Mouse (Mus musculus): ENCODE measurements around the gene Arid1b. TPM values are rescaled to one million over a fixed set of nuclear protein-coding genes. Genes with fewer than 3 reads are reported as not detected.

Arid1b gene
- polyA plus RNA-seq, 2 experiments from 2014 or later: 12.5 to 16.0 TPM

DNA sequence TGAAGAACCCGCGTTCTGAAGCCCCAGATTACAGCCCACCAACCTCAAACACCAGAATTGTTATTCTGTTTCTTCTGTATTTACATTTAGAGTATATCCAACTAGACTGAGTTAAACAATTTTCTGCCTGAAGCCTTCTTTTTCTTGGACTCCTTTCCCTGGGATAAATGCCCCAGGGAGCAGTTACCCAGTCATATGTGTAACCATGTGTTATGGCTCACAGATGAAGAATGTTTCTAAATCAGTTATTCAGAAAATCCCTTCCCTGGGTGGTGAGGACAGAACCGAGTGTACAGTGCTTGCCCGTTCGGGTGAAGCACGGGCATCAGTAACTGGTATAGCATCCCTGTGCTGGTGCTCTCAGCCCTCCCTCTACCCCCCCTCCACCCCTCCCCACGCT, 332.6 kb downstream of the Arid1b start:
- no peak for ATAC-seq

GRCm38 (mm10) chr17:5327480-5328180, 333.5 kb downstream of the Arid1b start:
- no peak for ATAC-seq

DNA sequence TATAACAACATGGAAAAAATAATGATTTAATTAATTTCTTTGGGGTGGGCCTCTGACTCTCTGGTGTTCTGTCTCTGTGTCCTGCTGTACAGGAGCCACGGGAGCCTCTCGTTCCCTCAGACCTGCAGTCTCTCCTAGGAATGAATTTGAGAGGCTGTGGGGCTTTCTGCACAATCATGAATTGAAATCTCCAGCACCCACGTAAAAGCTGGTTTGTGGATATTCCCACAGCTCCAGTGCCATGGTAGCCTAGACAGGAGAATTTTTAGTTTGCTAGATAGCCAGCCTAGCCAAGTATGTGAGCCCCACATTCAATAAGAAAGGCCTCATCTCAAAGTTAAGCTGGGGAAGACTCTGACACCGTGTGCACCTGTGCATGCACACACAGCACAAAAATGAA, 335.3 kb downstream of the Arid1b start:
- no peak for ATAC-seq

DNA sequence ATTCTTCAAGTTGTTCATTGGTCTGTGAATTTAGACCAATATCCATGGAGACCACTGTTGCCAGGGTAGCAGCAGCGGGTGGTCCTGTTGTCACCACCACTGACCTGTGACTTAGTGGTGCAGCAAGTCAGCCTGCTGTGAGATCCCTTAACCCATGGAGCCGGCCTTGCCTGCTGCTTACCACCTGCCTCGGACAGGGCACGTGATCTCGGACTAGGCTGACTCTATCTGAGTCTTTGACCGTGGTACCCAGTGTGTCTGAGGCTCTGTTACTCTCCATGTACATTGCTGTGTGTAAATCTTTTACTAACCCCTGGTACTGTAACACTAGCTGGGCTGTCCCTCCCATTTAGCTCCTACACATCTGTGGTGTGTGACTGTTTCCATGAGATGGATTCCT, 335.9 kb downstream of the Arid1b start:
- no peak for ATAC-seq

- no peak for ATAC-seq
Measured at GRCm38 (mm10) chr17:5330644-5331043, 336.5 kb downstream of the Arid1b start.

- no peak for ATAC-seq
Measured at GRCm38 (mm10) chr17:5331387-5331786, 337.3 kb downstream of the Arid1b start.

DNA sequence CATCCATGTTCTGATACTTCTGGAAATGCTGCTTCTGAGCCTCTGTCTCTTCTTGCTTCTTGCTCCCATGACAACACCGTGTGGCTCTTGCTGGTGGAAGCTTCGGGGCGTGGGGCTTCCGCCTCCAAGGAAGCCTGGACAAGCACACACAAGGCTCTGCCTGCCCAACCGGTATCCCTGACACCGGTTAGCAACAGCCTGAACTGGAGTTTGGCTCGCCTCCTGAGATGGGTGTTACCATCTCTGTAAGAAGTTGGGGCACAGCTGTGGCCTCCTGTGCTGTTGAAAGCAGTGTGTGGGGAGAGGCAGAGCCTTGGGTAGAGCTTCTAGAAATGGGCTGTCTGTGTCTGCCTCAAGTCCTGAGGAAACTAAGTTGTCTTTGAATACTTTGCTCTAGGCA, 340.4 kb downstream of the Arid1b start:
- ATAC-seq: no peak

DNA sequence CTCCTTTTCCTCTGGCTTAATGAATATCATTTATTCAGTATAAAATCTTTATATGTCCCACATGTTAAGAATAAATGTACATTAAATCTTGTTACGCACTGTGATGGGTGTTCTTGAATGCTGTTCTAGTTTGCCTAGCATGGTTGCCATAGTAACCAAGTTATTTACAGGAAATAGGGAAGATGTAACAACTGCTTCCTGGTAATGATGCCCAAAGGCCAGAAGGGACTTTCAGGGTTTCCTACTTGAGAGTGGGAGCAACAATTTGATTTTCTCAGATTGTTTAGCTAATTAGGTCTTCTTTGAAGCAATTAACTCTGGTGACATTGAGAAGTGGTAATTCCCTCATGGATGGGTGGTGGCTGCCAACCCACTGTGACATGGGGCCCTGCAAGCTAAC, 350.3 kb downstream of the Arid1b start:
- peak; percentile 58 for ATAC-seq

- ATAC-seq: no peak
Measured at GRCm38 (mm10) chr17:5345810-5346209, 351.7 kb downstream of the Arid1b start.

DNA sequence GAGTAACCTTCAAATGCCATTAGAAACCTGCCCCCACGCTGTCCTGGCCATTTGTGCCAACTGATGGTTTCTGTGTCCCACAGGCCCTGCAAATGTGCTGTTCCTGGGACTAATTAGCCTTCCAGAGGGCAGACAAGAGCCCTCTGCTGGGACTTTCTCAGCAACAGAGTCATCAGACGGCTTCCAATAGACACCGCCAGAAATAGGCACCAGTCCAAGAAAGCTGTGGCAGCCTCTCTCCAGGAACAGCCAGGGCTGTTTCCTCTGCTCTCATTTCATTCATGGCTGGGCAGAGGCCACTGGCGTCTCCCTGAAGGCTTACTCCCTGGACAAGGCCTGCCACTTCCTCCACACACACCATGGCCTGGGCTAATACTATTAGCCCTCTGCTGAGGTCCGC, 358.8 kb downstream of the Arid1b start:
- no peak for ATAC-seq

DNA sequence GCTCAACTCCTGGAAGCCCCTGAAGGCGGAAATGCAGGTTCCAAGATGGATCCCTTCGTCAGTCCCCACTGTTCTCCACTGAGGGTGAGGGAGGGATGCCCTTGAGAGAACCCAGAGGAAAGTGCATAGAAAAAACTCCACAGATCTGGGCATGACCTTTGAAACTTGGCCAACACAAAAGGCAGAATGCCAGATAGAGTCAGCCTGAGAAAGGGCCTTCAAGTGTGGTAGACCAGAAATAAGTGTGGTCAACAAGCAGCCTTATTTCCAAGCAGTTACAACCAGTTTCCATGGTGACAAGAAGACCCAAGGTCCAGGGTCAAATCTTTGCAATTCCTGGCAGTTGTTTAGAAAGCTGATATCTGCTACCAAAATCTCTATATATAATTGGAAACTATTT, 366.6 kb downstream of the Arid1b start:
- ATAC-seq: no peak

GRCm38 (mm10) chr17:5365992-5366398, 371.9 kb downstream of the Arid1b start:
- no peak for ATAC-seq

DNA sequence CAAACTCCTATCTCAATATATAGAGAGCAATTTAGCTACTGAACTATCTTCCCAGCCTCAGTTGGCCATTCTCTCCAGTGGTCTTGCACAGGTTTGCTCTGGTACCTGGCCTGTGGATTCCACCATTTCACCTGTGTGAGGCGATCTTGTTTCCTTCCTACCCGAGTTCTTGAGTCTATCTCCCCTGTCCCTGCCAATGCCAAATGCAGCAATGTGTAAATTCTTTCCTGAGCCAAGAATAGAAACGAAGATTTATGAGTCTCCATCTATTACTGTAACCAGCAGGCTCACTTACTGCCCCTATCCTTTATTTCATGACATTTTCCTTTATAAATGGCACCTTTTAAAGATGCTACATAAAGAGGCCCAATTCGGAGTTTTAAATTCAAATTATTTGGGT, 376.9 kb downstream of the Arid1b start:
- no peak for ATAC-seq

DNA sequence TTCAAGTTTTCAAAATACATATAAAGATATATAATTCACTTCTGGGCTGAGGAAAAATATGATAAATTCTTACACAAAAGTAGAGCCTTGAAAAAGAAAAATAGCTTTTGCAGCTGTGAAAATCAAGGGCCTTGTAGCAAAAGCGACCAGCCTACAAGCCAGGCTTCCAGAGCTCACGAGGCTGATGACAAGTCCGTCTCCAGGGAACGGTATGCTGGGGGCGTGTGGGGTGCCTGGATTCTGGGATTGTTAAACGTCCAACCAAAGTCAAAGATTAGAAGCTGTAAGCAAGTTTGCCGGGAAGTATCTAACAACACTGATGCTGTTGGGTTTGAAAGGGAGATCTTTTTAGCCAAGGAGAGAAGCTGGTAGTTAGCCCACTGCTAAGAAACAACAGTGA, 377.4 kb downstream of the Arid1b start:
- ATAC-seq: no peak

- ATAC-seq: no peak
Measured at GRCm38 (mm10) chr17:5372951-5373350, 378.8 kb downstream of the Arid1b start.

GRCm38 (mm10) chr17:5377151-5377929, 383.2 kb downstream of the Arid1b start:
- ATAC-seq: no peak

GRCm38 (mm10) chr17:5377930-5378310, 383.8 kb downstream of the Arid1b start:
- no peak for ATAC-seq

- no peak for ATAC-seq
Measured at GRCm38 (mm10) chr17:5385694-5386093, 391.6 kb downstream of the Arid1b start.

DNA sequence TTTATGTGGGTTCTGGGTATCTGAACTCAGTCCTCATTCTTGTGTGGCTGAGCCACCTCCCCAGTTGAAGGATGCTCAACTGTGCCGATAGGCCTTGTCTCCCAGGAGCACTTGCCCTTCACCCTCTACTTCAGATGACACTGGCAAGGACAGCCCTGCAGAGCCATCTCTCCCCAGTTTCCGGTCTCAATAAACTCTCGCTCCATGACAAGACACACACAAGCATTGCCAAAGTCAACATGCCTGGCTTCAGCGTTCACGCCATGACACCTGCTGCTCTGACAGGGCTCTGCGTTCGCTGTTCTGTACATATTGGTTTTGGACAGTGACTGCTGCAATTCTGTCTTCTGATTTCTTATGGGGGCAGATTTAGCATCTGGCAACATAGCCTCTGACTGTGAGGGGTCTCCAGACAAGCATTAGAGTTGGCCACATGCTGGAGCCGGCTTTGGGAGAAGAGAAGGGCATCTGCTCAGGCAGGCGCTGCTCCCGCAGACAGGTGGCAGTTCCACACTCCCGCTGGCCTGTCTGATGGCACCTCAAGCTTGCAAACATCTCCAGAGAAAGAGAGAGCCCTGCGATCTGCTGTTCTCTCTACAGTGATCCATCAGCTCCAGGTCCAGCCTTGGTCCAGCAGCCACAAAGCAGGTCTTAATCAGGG, 392.9 kb downstream of the Arid1b start:
- no peak for ATAC-seq

- no peak for ATAC-seq
Measured at GRCm38 (mm10) chr17:5388351-5388750, 394.2 kb downstream of the Arid1b start.

GRCm38 (mm10) chr17:5390682-5391081, 396.6 kb downstream of the Arid1b start:
- no peak for ATAC-seq

DNA sequence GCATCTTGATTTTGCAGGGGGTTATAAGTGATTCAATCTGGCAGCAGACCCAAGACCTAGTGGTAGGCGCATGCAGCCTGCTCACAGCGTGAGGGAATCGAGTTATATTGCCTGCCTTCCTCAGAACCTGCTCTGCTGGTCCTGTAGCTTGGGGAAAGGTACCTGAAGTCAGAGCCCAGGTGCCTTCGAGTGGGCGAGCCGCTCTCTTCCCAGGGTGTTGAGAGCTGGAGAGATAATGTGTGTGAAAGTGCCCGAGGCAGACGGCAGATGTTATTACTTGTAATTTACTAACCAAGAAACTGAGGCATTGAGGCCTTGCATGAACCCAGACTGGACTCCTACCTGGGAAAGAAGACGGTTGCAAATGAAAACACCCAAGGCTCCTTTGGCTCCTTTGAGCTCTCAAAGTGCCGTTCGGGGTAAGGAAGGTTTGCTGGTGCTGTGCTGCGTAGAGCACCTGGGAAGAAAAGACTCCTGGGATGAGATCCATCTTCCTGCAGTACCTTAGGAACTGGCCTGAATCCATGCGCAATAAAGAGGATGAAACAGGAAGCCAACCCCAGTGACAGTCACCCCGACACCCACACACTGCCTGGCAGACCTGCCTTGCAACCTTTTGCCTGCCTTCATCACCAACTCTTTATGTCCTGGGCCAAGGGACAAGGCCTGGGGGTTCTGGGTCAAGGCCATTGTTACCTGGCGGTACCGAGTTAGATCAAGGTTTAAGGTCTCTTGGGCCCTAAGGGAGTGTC, 401.5 kb downstream of the Arid1b start:
- no peak for ATAC-seq

GRCm38 (mm10) chr17:5396213-5396612, 402.1 kb downstream of the Arid1b start:
- no peak for ATAC-seq
